Mouse (Mus musculus): ENCODE data around the gene Hspg2. TPM values are rescaled to one million over a fixed set of nuclear protein-coding genes. Genes with fewer than 3 reads are reported as not detected.

Hspg2 gene
- polyA plus RNA-seq, 1 experiment from 2014 or later = 21.0 TPM

GRCm38 (mm10) chr4:137467525-137467924 lies 1.0 kb upstream of the Hspg2 start:
- H3K27ac ChIP-seq (ENCODE audit: low read depth, low read length) = no peak overlapping the region
- H3K9me3 ChIP-seq (ENCODE audit: control insufficient read depth, low read length) = no peaks in the 10 kb centered on the region
- H3K27me3 ChIP-seq (ENCODE audit: control insufficient read depth, insufficient read depth, low read length) = no peaks in the 10 kb centered on the region
- peak overlapping the region; percentile 55; the same call in 1 of the 2 replicates for H3K9ac ChIP-seq (ENCODE audit: low read length)
- DNase-seq (ENCODE audit: low spot score) = no peak
- H3K4me2 ChIP-seq (ENCODE audit: low read depth, low read length, severe bottlenecking) = no peak overlapping the region
- no peak for ATAC-seq (replicated peaks; ENCODE audit: low FRiP score)
- 78% methylated on average over 2 of the region's 2 CpGs for WGBS
- H3K4me3 ChIP-seq (ENCODE audit: low read depth, low read length) = no peak overlapping the region
- H3K4me1 ChIP-seq (replicated peaks; ENCODE audit: control insufficient read depth, insufficient read depth, low read length) = peaks cover 20% of the 10 kb centered on the region
- no peaks in the 10 kb centered on the region for H3K36me3 ChIP-seq (ENCODE audit: control insufficient read depth, insufficient read depth, low read length)

- no peaks in the 10 kb centered on the region for H3K36me3 ChIP-seq (ENCODE audit: control insufficient read depth, insufficient read depth, low read length)
- 0 out of 2 replicates have a peak, but pooled peaks have one; percentile 6 for ATAC-seq (replicated peaks; ENCODE audit: low FRiP score)
- WGBS = 4% methylated on average over 20 of the region's 20 CpGs
- peak overlapping the region; percentile 67 for H3K9ac ChIP-seq (ENCODE audit: low read length)
- H3K4me3 ChIP-seq (ENCODE audit: low read depth, low read length) = peak overlapping the region; percentile 59
- DNase-seq (ENCODE audit: low spot score) = no peak
- 0 out of 2 replicates have a peak overlapping the region, but pooled peaks have one; percentile 25 for H3K27ac ChIP-seq (ENCODE audit: low read depth, low read length)
- H3K27me3 ChIP-seq (ENCODE audit: control insufficient read depth, insufficient read depth, low read length) = no peaks in the 10 kb centered on the region
- no peaks in the 10 kb centered on the region for H3K9me3 ChIP-seq (ENCODE audit: control insufficient read depth, low read length)
- peaks cover 20% of the 10 kb centered on the region for H3K4me1 ChIP-seq (replicated peaks; ENCODE audit: control insufficient read depth, insufficient read depth, low read length)
- peak overlapping the region; percentile 92 for H3K4me2 ChIP-seq (ENCODE audit: low read depth, low read length, severe bottlenecking)
Observed at GRCm38 (mm10) chr4:137469081-137469844, 694 bp downstream of the Hspg2 start.

GRCm38 (mm10) chr4:137469845-137470692 lies 1.5 kb downstream of the Hspg2 start:
- 0 out of 2 replicates have a peak overlapping the region, but pooled peaks have one; percentile 25 for H3K27ac ChIP-seq (ENCODE audit: low read depth, low read length)
- 31% methylated on average over 15 of the region's 15 CpGs for WGBS
- peaks cover 20% of the 10 kb centered on the region for H3K4me1 ChIP-seq (replicated peaks; ENCODE audit: control insufficient read depth, insufficient read depth, low read length)
- H3K36me3 ChIP-seq (ENCODE audit: control insufficient read depth, insufficient read depth, low read length) = no peaks in the 10 kb centered on the region
- H3K27me3 ChIP-seq (ENCODE audit: control insufficient read depth, insufficient read depth, low read length) = no peaks in the 10 kb centered on the region
- ATAC-seq (replicated peaks; ENCODE audit: low FRiP score) (no peak), DNase-seq (ENCODE audit: low spot score) (no peak)
- H3K9me3 ChIP-seq (ENCODE audit: control insufficient read depth, low read length) = no peaks in the 10 kb centered on the region
- H3K4me3 ChIP-seq (ENCODE audit: low read depth, low read length) = peak overlapping the region; percentile 59
- peak overlapping the region; percentile 92 for H3K4me2 ChIP-seq (ENCODE audit: low read depth, low read length, severe bottlenecking)
- peak overlapping the region; percentile 67 for H3K9ac ChIP-seq (ENCODE audit: low read length)

GRCm38 (mm10) chr4:137470701-137471317 lies 2.2 kb downstream of the Hspg2 start:
- ATAC-seq (replicated peaks; ENCODE audit: low FRiP score) (no peak), DNase-seq (ENCODE audit: low spot score) (no peak)
- no peak overlapping the region for H3K9ac ChIP-seq (ENCODE audit: low read length)
- peaks cover 20% of the 10 kb centered on the region for H3K4me1 ChIP-seq (replicated peaks; ENCODE audit: control insufficient read depth, insufficient read depth, low read length)
- no peaks in the 10 kb centered on the region for H3K27me3 ChIP-seq (ENCODE audit: control insufficient read depth, insufficient read depth, low read length)
- no peaks in the 10 kb centered on the region for H3K9me3 ChIP-seq (ENCODE audit: control insufficient read depth, low read length)
- no peak overlapping the region for H3K27ac ChIP-seq (ENCODE audit: low read depth, low read length)
- 0 out of 2 replicates have a peak overlapping the region, but pooled peaks have one; percentile 59 for H3K4me3 ChIP-seq (ENCODE audit: low read depth, low read length)
- 70% methylated on average over 9 of the region's 9 CpGs for WGBS
- peak overlapping the region; percentile 92; the same call in 1 of the 2 replicates for H3K4me2 ChIP-seq (ENCODE audit: low read depth, low read length, severe bottlenecking)
- no peaks in the 10 kb centered on the region for H3K36me3 ChIP-seq (ENCODE audit: control insufficient read depth, insufficient read depth, low read length)

GRCm38 (mm10) chr4:137471326-137471725 lies 2.8 kb downstream of the Hspg2 start:
- Histone ChIP-seq H3K27ac (ENCODE audit: low read depth, low read length) (no peak overlapping the region), H3K4me1 (replicated peaks; ENCODE audit: control insufficient read depth, insufficient read depth, low read length) (peaks cover 21% of the 10 kb centered on the region), H3K9me3 (ENCODE audit: control insufficient read depth, low read length) (no peaks in the 10 kb centered on the region), H3K9ac (ENCODE audit: low read length) (no peak overlapping the region), H3K4me2 (ENCODE audit: low read depth, low read length, severe bottlenecking) (no peak overlapping the region), H3K27me3 (ENCODE audit: control insufficient read depth, insufficient read depth, low read length) (no peaks in the 10 kb centered on the region), H3K4me3 (ENCODE audit: low read depth, low read length) (no peak overlapping the region), H3K36me3 (ENCODE audit: control insufficient read depth, insufficient read depth, low read length) (no peaks in the 10 kb centered on the region)
- 69% methylated on average over 8 of the region's 8 CpGs for WGBS
- ATAC-seq (replicated peaks; ENCODE audit: low FRiP score) (no peak), DNase-seq (ENCODE audit: low spot score) (no peak)

GRCm38 (mm10) chr4:137473240-137473639 lies 4.7 kb downstream of the Hspg2 start:
- no peak overlapping the region for H3K27ac ChIP-seq (ENCODE audit: low read depth, low read length)
- 87% methylated on average over 8 of the region's 8 CpGs for WGBS
- H3K4me1 ChIP-seq (replicated peaks; ENCODE audit: control insufficient read depth, insufficient read depth, low read length) = peaks cover 27% of the 10 kb centered on the region

GRCm38 (mm10) chr4:137473701-137474388 lies 5.3 kb downstream of the Hspg2 start:
- ATAC-seq (replicated peaks; ENCODE audit: low FRiP score) = no peak
- H3K9me3 ChIP-seq (ENCODE audit: control insufficient read depth, low read length) = no peaks in the 10 kb centered on the region
- H3K9ac ChIP-seq (ENCODE audit: low read length) = no peak overlapping the region
- no peaks in the 10 kb centered on the region for H3K36me3 ChIP-seq (ENCODE audit: control insufficient read depth, insufficient read depth, low read length)
- no peak overlapping the region for H3K4me3 ChIP-seq (ENCODE audit: low read depth, low read length)
- WGBS = 79% methylated on average over 18 of the region's 18 CpGs
- no peak overlapping the region for H3K27ac ChIP-seq (ENCODE audit: low read depth, low read length)
- H3K4me1 ChIP-seq (replicated peaks; ENCODE audit: control insufficient read depth, insufficient read depth, low read length) = peaks cover 30% of the 10 kb centered on the region
- H3K4me2 ChIP-seq (ENCODE audit: low read depth, low read length, severe bottlenecking) = no peak overlapping the region
- DNase-seq (ENCODE audit: low spot score) = no peak
- H3K27me3 ChIP-seq (ENCODE audit: control insufficient read depth, insufficient read depth, low read length) = no peaks in the 10 kb centered on the region

More at GRCm38 (mm10) chr4:137473240-137473639, 4.7 kb downstream of the Hspg2 start:
- no peak for DNase-seq (ENCODE audit: low spot score)
- no peaks in the 10 kb centered on the region for H3K27me3 ChIP-seq (ENCODE audit: control insufficient read depth, insufficient read depth, low read length)
- no peaks in the 10 kb centered on the region for H3K9me3 ChIP-seq (ENCODE audit: control insufficient read depth, low read length)
- H3K36me3 ChIP-seq (ENCODE audit: control insufficient read depth, insufficient read depth, low read length) = no peaks in the 10 kb centered on the region
- H3K4me3 ChIP-seq (ENCODE audit: low read depth, low read length) = no peak overlapping the region
- H3K9ac ChIP-seq (ENCODE audit: low read length) = no peak overlapping the region
- ATAC-seq (replicated peaks; ENCODE audit: low FRiP score) = no peak
- no peak overlapping the region for H3K4me2 ChIP-seq (ENCODE audit: low read depth, low read length, severe bottlenecking)

GRCm38 (mm10) chr4:137474694-137475093 lies 6.1 kb downstream of the Hspg2 start:
- H3K27ac ChIP-seq (ENCODE audit: low read depth, low read length) = no peak overlapping the region

More at GRCm38 (mm10) chr4:137474694-137475093, 6.1 kb downstream of the Hspg2 start:
- DNase-seq (ENCODE audit: low spot score) = no peak
- Histone ChIP-seq H3K4me2 (ENCODE audit: low read depth, low read length, severe bottlenecking) (no peak overlapping the region), H3K36me3 (ENCODE audit: control insufficient read depth, insufficient read depth, low read length) (no peaks in the 10 kb centered on the region), H3K4me1 (replicated peaks; ENCODE audit: control insufficient read depth, insufficient read depth, low read length) (peaks cover 26% of the 10 kb centered on the region), H3K9ac (ENCODE audit: low read length) (no peak overlapping the region), H3K9me3 (ENCODE audit: control insufficient read depth, low read length) (no peaks in the 10 kb centered on the region), H3K27me3 (ENCODE audit: control insufficient read depth, insufficient read depth, low read length) (no peaks in the 10 kb centered on the region), H3K4me3 (ENCODE audit: low read depth, low read length) (no peak overlapping the region)
- 91% methylated on average over 7 of the region's 7 CpGs for WGBS
- no peak for ATAC-seq (replicated peaks; ENCODE audit: low FRiP score)

Measured in forebrain, embryonic 11.5 days (tissue).